Mouse (Mus musculus): ENCODE results near the gene Tmem254b. TPM values are rescaled to one million over a fixed set of nuclear protein-coding genes. Genes with fewer than 3 reads are reported as not detected.

The Tmem254b gene
- total RNA-seq, 2 experiments from 2014 or later, result 8.4 to 14.1 TPM

Other genes starting within 250 kb of the Tmem254b start
- under 1 TPM in 1 of 2 experiments, not detected in 1; 0.30 TPM for gene Duxbl1, start 228.5 kb downstream of the Tmem254b start, total RNA-seq (2021)
- 1 to 10 TPM; 2.8 to 6.5 TPM for gene Gm9780, start 164.3 kb downstream of the Tmem254b start, total RNA-seq (2021)
- 10 to 100 TPM; 25.2 to 29.9 TPM for gene Tmem254c, start 139.7 kb downstream of the Tmem254b start, total RNA-seq (2021)
- gene Cphx2, start 125.5 kb downstream of the Tmem254b start, total RNA-seq (2021), result not detected
- not detected for gene Cphx3, start 124.7 kb downstream of the Tmem254b start, total RNA-seq (2021)
- under 1 TPM; 0.59 to 0.72 TPM for gene Duxbl2, start 88.7 kb downstream of the Tmem254b start, total RNA-seq (2021)
- 1 to 10 TPM; 5.5 to 5.6 TPM for gene Plac9b, start 24.6 kb downstream of the Tmem254b start, total RNA-seq (2021)
- under 1 TPM; 0.35 to 0.97 TPM for gene Duxbl3, start 50.9 kb upstream of the Tmem254b start, total RNA-seq (2021)